Mouse (Mus musculus) forebrain, embryonic 16.5 days (tissue): ENCODE results near the gene Gm11077. TPM values are rescaled to one million over a fixed set of nuclear protein-coding genes. Genes with fewer than 3 reads are reported as not detected.
A peak's percentile ranks its signal among the peaks of the same experiment; 100 is the strongest.

Experiments used
- ATAC-seq: fragments of 200-750 bp; cut with Nextera tagmentation; 2 replicates; pipeline ENCODE4 v1.8.0; 2017; ENCODE audit warnings: mild to moderate bottlenecking, moderate library complexity
- H3K27ac ChIP-seq: fragments of 300-500 bp; sonication (generic); 2 replicates; pipeline ENCODE4 v1.5.1; 2014; ENCODE audit warnings: low read length, control low read depth
- H3K27me3 ChIP-seq: fragments of 300-500 bp; sonication (generic); replicated peaks from 2 replicates; pipeline ENCODE4 v1.6.1; 2014; ENCODE audit warnings: low read length; ENCODE audit not compliant: control insufficient read depth, insufficient read depth
- H3K36me3 ChIP-seq: fragments of 300-500 bp; sonication (generic); 2 replicates; pipeline ENCODE4 v1.6.1; 2014; ENCODE audit not compliant: control insufficient read depth, insufficient read depth
- H3K4me1 ChIP-seq: fragments of 300-500 bp; sonication (generic); replicated peaks from 2 replicates; pipeline ENCODE4 v1.6.1; 2014; ENCODE audit warnings: low read length; ENCODE audit not compliant: control insufficient read depth, insufficient read depth
- H3K4me2 ChIP-seq: fragments of 300-500 bp; sonication (generic); 2 replicates; pipeline ENCODE4 v1.6.1; 2014; ENCODE audit warnings: mild to moderate bottlenecking, low read length, control low read depth
- H3K4me3 ChIP-seq: fragments of 300-500 bp; sonication (generic); replicated peaks from 2 replicates; pipeline ENCODE4 v1.5.1; 2014; ENCODE audit warnings: mild to moderate bottlenecking, low read length, control low read depth
- H3K9ac ChIP-seq: fragments of 300-500 bp; sonication (generic); replicated peaks from 2 replicates; pipeline ENCODE4 v1.6.1; 2014; ENCODE audit warnings: low read depth, low read length, control low read depth
- H3K9me3 ChIP-seq: fragments of 300-500 bp; sonication (generic); 2 replicates; pipeline ENCODE4 v1.6.1; 2016; ENCODE audit warnings: low read length; ENCODE audit not compliant: control insufficient read depth
- WGBS: fragments of 180-500 bp; shearing (Covaris S2); extraction: QIAGEN DNeasy Blood & Tissue Kit; methylation state at CpG from one replicate; pipeline ENCODE4 v1.1.7; 2014; 5-methylcytosine and 5-hydroxymethylcytosine counted together
- polyA plus RNA-seq: library from polyadenylated mRNA; unstranded; fragments of >200 nt; fragmentation: Nextera tagmentation; extraction: Ambion mirVana; gene quantifications from 2 replicates; pipeline ENCODE4 v1.2.1, GENCODE M21; 2015

Gene Gm11077
- polyA plus RNA-seq, 1 experiment from 2014 or later, result not detected

GRCm38 (mm10) chr6:140701259-140701658 is 27.8 kb upstream of the Gm11077 start:
- no peak overlapping the region for H3K27ac ChIP-seq
- no peak overlapping the region for H3K9ac ChIP-seq
- no peaks in the 10 kb centered on the region for H3K36me3 ChIP-seq
- WGBS, result 94% methylated on average over 6 of the region's 6 CpGs
- no peak overlapping the region for H3K4me2 ChIP-seq
- H3K9me3 ChIP-seq, result no peaks in the 10 kb centered on the region
- peaks cover 6% of the 10 kb centered on the region for H3K4me1 ChIP-seq
- no peak for ATAC-seq
- no peaks in the 10 kb centered on the region for H3K27me3 ChIP-seq
- H3K4me3 ChIP-seq, result no peak overlapping the region

GRCm38 (mm10) chr6:140705132-140705531 is 24.0 kb upstream of the Gm11077 start:
- H3K9me3 ChIP-seq, result no peaks in the 10 kb centered on the region
- no peak overlapping the region for H3K4me2 ChIP-seq
- 86% methylated on average over 10 of the region's 10 CpGs for WGBS
- H3K4me1 ChIP-seq, result no peaks in the 10 kb centered on the region
- no peak overlapping the region for H3K4me3 ChIP-seq
- no peak for ATAC-seq
- no peak overlapping the region for H3K9ac ChIP-seq
- H3K27me3 ChIP-seq, result no peaks in the 10 kb centered on the region; the same call in 1 of the 2 replicates
- no peak overlapping the region for H3K27ac ChIP-seq
- H3K36me3 ChIP-seq, result no peaks in the 10 kb centered on the region

- no peak overlapping the region for H3K9ac ChIP-seq
- H3K36me3 ChIP-seq, result no peaks in the 10 kb centered on the region
- no peak overlapping the region for H3K27ac ChIP-seq
- no peaks in the 10 kb centered on the region for H3K9me3 ChIP-seq
- H3K4me2 ChIP-seq, result no peak overlapping the region
- no peaks in the 10 kb centered on the region; the same call in 1 of the 2 replicates for H3K27me3 ChIP-seq
- H3K4me3 ChIP-seq, result no peak overlapping the region
- WGBS, result 92% methylated on average over 5 of the region's 5 CpGs
- no peaks in the 10 kb centered on the region for H3K4me1 ChIP-seq
- ATAC-seq, result no peak
Measured at GRCm38 (mm10) chr6:140706056-140706455, 23.0 kb upstream of the Gm11077 start.

- H3K4me1 ChIP-seq, result no peaks in the 10 kb centered on the region
- no peak for ATAC-seq
- H3K4me2 ChIP-seq, result no peak overlapping the region
- no peaks in the 10 kb centered on the region; the same call in 1 of the 2 replicates for H3K27me3 ChIP-seq
- H3K9me3 ChIP-seq, result no peaks in the 10 kb centered on the region
- no peak overlapping the region for H3K4me3 ChIP-seq
- 83% methylated on average over 10 of the region's 10 CpGs for WGBS
- H3K9ac ChIP-seq, result no peak overlapping the region
- no peak overlapping the region for H3K27ac ChIP-seq
- no peaks in the 10 kb centered on the region for H3K36me3 ChIP-seq
Measured at GRCm38 (mm10) chr6:140708059-140708458, 21.0 kb upstream of the Gm11077 start.

GRCm38 (mm10) chr6:140709415-140710107 is 19.5 kb upstream of the Gm11077 start:
- H3K27me3 ChIP-seq, result no peaks in the 10 kb centered on the region; the same call in 1 of the 2 replicates
- no peaks in the 10 kb centered on the region for H3K4me1 ChIP-seq
- no peaks in the 10 kb centered on the region for H3K36me3 ChIP-seq
- H3K4me2 ChIP-seq, result no peak overlapping the region
- peak; percentile 31; the same call in 1 of the 2 replicates for ATAC-seq
- no peak overlapping the region for H3K4me3 ChIP-seq
- WGBS, result 73% methylated on average over 6 of the region's 6 CpGs
- no peak overlapping the region for H3K9ac ChIP-seq
- H3K27ac ChIP-seq, result no peak overlapping the region
- H3K9me3 ChIP-seq, result no peaks in the 10 kb centered on the region

- H3K9ac ChIP-seq, result no peak overlapping the region
- no peak overlapping the region for H3K4me2 ChIP-seq
- 4% methylated on average over 11 of the region's 11 CpGs for WGBS
- no peak overlapping the region for H3K4me3 ChIP-seq
- no peak overlapping the region for H3K27ac ChIP-seq
- H3K9me3 ChIP-seq, result no peaks in the 10 kb centered on the region
- no peaks in the 10 kb centered on the region for H3K27me3 ChIP-seq
- no peaks in the 10 kb centered on the region for H3K36me3 ChIP-seq
- ATAC-seq, result peak; percentile 69
- peaks cover 3% of the 10 kb centered on the region; the same call in 1 of the 2 replicates for H3K4me1 ChIP-seq
Measured at GRCm38 (mm10) chr6:140712754-140713153, 16.3 kb upstream of the Gm11077 start.

GRCm38 (mm10) chr6:140714905-140715365 is 14.1 kb upstream of the Gm11077 start:
- WGBS, result 22% methylated on average over 10 of the region's 10 CpGs
- Histone ChIP-seq H3K4me3 (no peak overlapping the region), H3K36me3 (no peaks in the 10 kb centered on the region), H3K4me1 (peaks cover 3% of the 10 kb centered on the region; the same call in 1 of the 2 replicates), H3K27ac (0 out of 2 replicates have a peak overlapping the region, but pooled peaks have one; percentile 27), H3K4me2 (no peak overlapping the region), H3K27me3 (no peaks in the 10 kb centered on the region), H3K9me3 (no peaks in the 10 kb centered on the region), H3K9ac (no peak overlapping the region)
- peak; percentile 80 for ATAC-seq

- Histone ChIP-seq H3K9me3 (no peaks in the 10 kb centered on the region), H3K4me1 (no peaks in the 10 kb centered on the region), H3K27ac (no peak overlapping the region), H3K27me3 (no peaks in the 10 kb centered on the region), H3K4me2 (no peak overlapping the region), H3K36me3 (no peaks in the 10 kb centered on the region), H3K4me3 (no peak overlapping the region), H3K9ac (no peak overlapping the region)
- ATAC-seq, result no peak
- WGBS, result 87% methylated on average over 10 of the region's 10 CpGs
Measured at GRCm38 (mm10) chr6:140722058-140722457, 7.0 kb upstream of the Gm11077 start.

- Histone ChIP-seq H3K9me3 (0 out of 2 replicates have a peak, but pooled peaks cover 4% of the 10 kb centered on the region), H3K27ac (peak overlapping the region; percentile 53; the same call in 1 of the 2 replicates)
Measured at GRCm38 (mm10) chr6:140730669-140731401, 1.8 kb downstream of the Gm11077 start.

More at GRCm38 (mm10) chr6:140730669-140731401, 1.8 kb downstream of the Gm11077 start:
- Histone ChIP-seq H3K4me1 (peaks cover 10% of the 10 kb centered on the region), H3K36me3 (no peaks in the 10 kb centered on the region), H3K4me3 (no peak overlapping the region), H3K27me3 (no peaks in the 10 kb centered on the region), H3K4me2 (no peak overlapping the region), H3K9ac (no peak overlapping the region)
- no peak; the same call in 1 of the 2 replicates for ATAC-seq
- WGBS, result 56% methylated on average over 6 of the region's 6 CpGs
